Mouse (Mus musculus): Measurements from ENCODE around the gene Trim10.
A peak's percentile ranks its signal among the peaks of the same experiment; 100 is the strongest.

The Trim10 gene

DNA sequence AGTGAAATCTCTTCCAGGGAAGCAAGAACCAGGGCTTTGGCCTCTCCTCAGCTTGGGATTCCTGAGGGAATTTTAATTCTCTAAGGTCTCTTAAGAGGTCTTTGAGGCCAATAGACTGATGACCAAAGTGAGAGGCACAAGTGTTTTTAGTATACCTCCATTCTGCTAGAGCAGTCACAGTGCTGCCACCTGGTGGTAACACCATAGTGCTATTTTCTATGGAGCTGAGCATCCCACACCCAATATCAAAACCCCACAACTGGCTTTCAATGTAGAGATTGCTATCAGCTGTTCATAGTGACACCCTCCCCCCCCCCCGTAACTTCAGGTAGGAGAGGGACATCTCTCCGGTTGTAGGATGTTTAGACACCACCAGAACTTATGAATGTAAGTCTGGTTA is 44.7 kb downstream of the Trim10 start:
- peak; percentile 85 for DNase-seq

DNA sequence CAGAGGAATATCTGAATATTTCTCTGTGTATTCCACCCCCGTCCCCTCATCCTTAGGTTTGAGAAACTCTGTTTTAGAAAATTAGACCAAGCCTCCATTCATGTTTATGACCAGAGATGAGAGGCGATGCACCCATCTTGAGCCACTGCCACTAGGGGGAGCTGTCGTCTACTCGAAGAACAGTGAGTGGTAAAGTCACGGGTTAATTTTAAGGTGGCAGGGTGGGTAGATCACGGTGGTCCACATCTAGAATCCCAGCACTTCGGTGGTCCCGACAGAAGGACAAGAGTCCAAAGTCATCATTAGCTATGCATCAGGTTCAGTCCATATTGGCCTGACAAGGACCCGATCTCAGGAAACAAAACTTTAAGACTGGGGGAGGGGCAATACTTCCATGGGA is 45.7 kb downstream of the Trim10 start:
- DNase-seq: peak; percentile 68

DNA sequence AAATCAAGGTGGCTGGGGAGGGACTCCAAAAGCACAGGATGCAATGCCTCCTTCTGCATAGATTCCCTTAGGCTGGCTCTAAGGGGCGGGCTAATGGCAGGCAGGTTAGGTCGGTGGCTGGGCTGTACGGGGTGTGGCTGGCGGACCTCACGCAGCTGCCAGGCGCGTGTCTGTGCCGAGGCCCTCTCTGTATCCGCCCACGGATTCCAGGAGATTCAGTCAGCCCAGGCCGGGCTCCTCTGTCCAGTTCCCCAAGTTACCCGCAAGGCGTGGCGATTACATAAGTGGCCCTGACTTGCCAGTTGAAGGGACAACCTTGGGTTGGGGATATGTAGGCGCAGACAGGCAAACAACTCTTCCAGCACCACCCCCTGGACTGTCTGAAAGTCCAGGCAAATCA is 50.9 kb downstream of the Trim10 start:
- peak; percentile 21 for DNase-seq

DNA sequence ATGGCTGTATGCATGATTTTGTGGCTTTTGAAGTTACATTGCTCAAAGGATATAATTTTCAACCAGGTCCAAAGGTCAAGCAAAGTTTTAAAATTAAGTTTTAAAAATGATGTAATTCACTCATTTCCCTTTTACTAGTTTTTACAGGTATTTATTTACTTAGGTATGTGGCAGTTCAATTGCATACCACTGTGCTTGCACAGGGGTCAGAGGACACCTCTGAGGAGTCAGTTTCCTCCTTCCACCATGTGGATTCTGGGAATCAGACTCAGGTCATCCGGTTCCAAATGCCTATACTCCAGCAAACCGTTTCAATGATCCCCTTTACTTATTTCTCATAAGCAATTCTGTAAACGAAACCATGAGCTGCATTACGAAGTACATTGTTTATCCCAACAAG is 53.3 kb downstream of the Trim10 start:
- no peak for DNase-seq

DNA sequence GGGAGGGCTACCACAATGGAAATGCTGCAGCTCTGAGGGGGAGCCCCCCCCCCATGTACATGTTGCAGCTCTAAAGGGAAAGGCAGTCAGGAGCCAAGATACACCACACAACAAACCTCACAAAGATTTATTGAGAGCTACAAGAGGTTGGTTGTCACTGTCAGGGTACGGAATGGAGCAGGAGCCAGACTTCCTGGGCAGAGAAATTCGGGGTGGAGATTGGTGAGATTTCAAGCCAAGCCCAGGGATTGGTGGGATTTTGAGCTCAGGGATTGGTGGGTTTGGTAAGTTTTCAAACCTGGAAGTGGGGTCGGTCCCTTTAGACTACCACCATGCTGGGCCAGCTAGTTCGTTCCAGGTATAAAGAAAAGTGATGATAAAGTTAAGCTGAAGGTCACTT is 54.1 kb downstream of the Trim10 start:
- DNase-seq: no peak

Data from lung, postnatal 10 days (tissue).